Mouse (Mus musculus): ENCODE results near the gene Dtymk. TPM values are rescaled to one million over a fixed set of nuclear protein-coding genes. Genes with fewer than 3 reads are reported as not detected.

Dtymk gene
- polyA plus RNA-seq, 1 experiment from 2014 or later, result 146 TPM

- Histone ChIP-seq H3K4me2 (peak overlapping the region; percentile 83), H3K4me1 (peaks cover 19% of the 10 kb centered on the region), H3K9ac (replicated peaks) (peak overlapping the region; percentile 76), H3K4me3 (replicated peaks) (peak overlapping the region; percentile 63), H3K27ac (replicated peaks) (peak overlapping the region; percentile 99), H3K27me3 (replicated peaks) (no peaks in the 10 kb centered on the region), H3K9me3 (replicated peaks) (no peaks in the 10 kb centered on the region), H3K36me3 (peaks cover 15% of the 10 kb centered on the region)
- under 1% methylated on average over 30 of the region's 30 CpGs for WGBS
- peak; percentile 95 for ATAC-seq (ENCODE audit: low FRiP score)
These were observed 23.5 kb upstream of the Dtymk start for GRCm38 (mm10) chr1:93825105-93825674.

DNA sequence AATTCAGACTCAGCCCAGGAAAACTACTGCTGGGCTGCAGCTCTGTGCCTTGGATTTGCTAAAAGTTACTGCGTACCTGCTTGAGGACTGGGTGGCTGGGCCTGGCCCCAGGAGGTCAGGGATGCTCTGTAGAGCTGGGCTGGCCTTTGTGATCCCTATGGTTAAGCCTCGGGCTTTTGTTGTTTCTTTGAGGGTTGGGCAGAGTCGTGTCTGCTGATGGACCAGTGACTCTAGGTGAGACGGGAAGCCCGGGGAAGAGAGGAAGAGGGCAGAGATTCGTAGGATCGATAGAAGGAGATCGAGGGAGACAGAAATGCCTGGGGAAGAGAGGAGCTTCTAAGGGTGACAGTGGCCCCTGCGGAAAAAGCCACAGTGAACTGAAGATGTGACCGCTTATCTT, 22.9 kb upstream of the Dtymk start, which contains the start of gene D2hgdh:
Gene D2hgdh, plus strand, starts transcription at position 301 of the 400 bp plus-strand sequence.
- Histone ChIP-seq H3K27me3 (replicated peaks) (no peaks in the 10 kb centered on the region), H3K4me2 (peak within 1 kb of the TSS; percentile 83), H3K27ac (replicated peaks) (peak within 1 kb of the TSS; percentile 99), H3K9ac (replicated peaks) (peak within 1 kb of the TSS; percentile 76), H3K36me3 (peaks cover 21% of the 10 kb centered on the region), H3K4me1 (peaks cover 19% of the 10 kb centered on the region), H3K4me3 (replicated peaks) (peak within 1 kb of the TSS; percentile 63), H3K9me3 (replicated peaks) (no peaks in the 10 kb centered on the region)
- 7% methylated on average over 10 of the region's 10 CpGs for WGBS
- ATAC-seq (ENCODE audit: low FRiP score), result peak; percentile 18

- H3K27ac ChIP-seq (replicated peaks), result peak overlapping the region; percentile 99; the same call in 1 of the 2 replicates
- H3K4me2 ChIP-seq, result peak overlapping the region; percentile 83
- H3K4me1 ChIP-seq, result peaks cover 19% of the 10 kb centered on the region
- H3K9me3 ChIP-seq (replicated peaks), result no peaks in the 10 kb centered on the region
- no peak for ATAC-seq (ENCODE audit: low FRiP score)
- H3K9ac ChIP-seq (replicated peaks), result no peak overlapping the region
- H3K27me3 ChIP-seq (replicated peaks), result no peaks in the 10 kb centered on the region
- H3K4me3 ChIP-seq (replicated peaks), result no peak overlapping the region
- 89% methylated on average over 3 of the region's 3 CpGs for WGBS
- peaks cover 28% of the 10 kb centered on the region for H3K36me3 ChIP-seq
These were observed 22.2 kb upstream of the Dtymk start for GRCm38 (mm10) chr1:93823796-93824495.

DNA sequence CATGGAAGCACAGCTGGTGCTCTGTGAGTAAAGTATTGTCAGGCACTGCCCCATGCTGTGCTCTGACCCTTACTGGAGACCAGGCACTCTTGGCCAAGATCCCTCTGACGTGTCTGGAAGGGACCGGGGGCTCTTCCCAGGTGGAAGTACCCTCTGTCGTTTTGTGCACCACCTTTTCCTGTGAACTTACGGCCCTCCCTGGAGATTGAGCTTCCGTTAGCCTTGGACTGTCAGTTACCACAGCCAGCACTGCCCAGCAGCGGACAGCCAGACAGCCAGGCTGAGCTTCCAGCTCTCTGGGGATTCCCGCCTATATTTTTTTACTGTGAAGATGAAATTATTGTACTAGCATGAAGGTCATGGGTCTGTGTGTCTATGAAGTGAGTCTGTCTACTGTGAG, 17.0 kb upstream of the Dtymk start:
- no peaks in the 10 kb centered on the region for H3K27me3 ChIP-seq (replicated peaks)
- no peak for ATAC-seq (ENCODE audit: low FRiP score)
- H3K4me1 ChIP-seq, result no peaks in the 10 kb centered on the region
- H3K9ac ChIP-seq (replicated peaks), result no peak overlapping the region
- H3K36me3 ChIP-seq, result peaks cover 78% of the 10 kb centered on the region
- H3K4me3 ChIP-seq (replicated peaks), result no peak overlapping the region
- no peak overlapping the region for H3K27ac ChIP-seq (replicated peaks)
- H3K4me2 ChIP-seq, result no peak overlapping the region
- no peaks in the 10 kb centered on the region for H3K9me3 ChIP-seq (replicated peaks)
- 83% methylated on average over 7 of the region's 7 CpGs for WGBS

DNA sequence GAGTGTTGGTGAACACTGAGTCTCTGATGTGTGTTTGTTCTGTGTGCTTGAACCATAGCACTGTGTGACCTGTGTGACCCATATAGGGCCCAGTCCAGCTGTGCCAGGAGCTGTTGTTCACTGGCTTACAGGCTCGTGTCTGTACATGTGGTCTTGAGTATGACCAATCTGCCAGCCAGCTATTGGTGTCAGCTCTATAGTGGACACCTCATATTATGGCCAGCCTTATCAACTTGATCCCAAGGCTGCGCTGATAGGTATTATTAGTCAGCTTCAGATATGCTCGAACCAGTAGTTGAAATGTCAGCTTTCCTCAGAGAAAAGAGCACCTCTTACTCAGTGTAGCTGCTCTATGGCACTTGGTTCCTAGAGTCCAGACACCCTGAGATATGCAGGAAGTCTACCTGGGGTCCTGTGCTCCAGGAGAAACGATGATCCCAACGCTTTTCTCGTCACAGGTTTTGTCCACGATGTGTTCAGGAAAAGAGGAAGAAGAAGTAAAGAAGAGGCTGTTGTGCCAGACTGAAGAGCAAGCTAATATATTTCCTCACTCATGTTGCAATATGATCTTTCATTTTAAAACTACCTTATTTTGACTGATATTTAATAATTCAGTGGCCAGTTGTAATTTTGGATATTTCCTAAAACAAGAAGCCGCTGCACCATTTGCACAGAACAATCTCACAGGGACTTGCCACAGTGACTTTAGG, 16.2 kb upstream of the Dtymk start:
- ATAC-seq (ENCODE audit: low FRiP score), result no peak
- Histone ChIP-seq H3K4me1 (no peaks in the 10 kb centered on the region), H3K36me3 (peaks cover 86% of the 10 kb centered on the region), H3K4me2 (no peak overlapping the region), H3K27me3 (replicated peaks) (no peaks in the 10 kb centered on the region), H3K27ac (replicated peaks) (no peak overlapping the region), H3K9ac (replicated peaks) (no peak overlapping the region), H3K4me3 (replicated peaks) (no peak overlapping the region), H3K9me3 (replicated peaks) (no peaks in the 10 kb centered on the region)
- WGBS, result 93% methylated on average over 8 of the region's 8 CpGs

GRCm38 (mm10) chr1:93811495-93812039, 9.8 kb upstream of the Dtymk start:
- H3K27me3 ChIP-seq (replicated peaks), result no peaks in the 10 kb centered on the region
- no peak overlapping the region for H3K4me3 ChIP-seq (replicated peaks)
- 96% methylated on average over 8 of the region's 8 CpGs for WGBS
- no peak overlapping the region for H3K27ac ChIP-seq (replicated peaks)
- no peaks in the 10 kb centered on the region for H3K9me3 ChIP-seq (replicated peaks)
- peaks cover 83% of the 10 kb centered on the region for H3K36me3 ChIP-seq
- no peak for ATAC-seq (ENCODE audit: low FRiP score)
- no peak overlapping the region for H3K9ac ChIP-seq (replicated peaks)
- no peaks in the 10 kb centered on the region for H3K4me1 ChIP-seq
- no peak overlapping the region for H3K4me2 ChIP-seq

GRCm38 (mm10) chr1:93810011-93810410, 8.3 kb upstream of the Dtymk start:
- H3K4me2 ChIP-seq, result no peak overlapping the region
- 95% methylated on average over 3 of the region's 3 CpGs for WGBS
- H3K36me3 ChIP-seq, result peaks cover 69% of the 10 kb centered on the region
- H3K4me1 ChIP-seq, result peaks cover 10% of the 10 kb centered on the region
- H3K27ac ChIP-seq (replicated peaks), result no peak overlapping the region
- no peaks in the 10 kb centered on the region for H3K27me3 ChIP-seq (replicated peaks)
- H3K9me3 ChIP-seq (replicated peaks), result no peaks in the 10 kb centered on the region
- no peak overlapping the region for H3K9ac ChIP-seq (replicated peaks)
- no peak for ATAC-seq (ENCODE audit: low FRiP score)
- no peak overlapping the region for H3K4me3 ChIP-seq (replicated peaks)

DNA sequence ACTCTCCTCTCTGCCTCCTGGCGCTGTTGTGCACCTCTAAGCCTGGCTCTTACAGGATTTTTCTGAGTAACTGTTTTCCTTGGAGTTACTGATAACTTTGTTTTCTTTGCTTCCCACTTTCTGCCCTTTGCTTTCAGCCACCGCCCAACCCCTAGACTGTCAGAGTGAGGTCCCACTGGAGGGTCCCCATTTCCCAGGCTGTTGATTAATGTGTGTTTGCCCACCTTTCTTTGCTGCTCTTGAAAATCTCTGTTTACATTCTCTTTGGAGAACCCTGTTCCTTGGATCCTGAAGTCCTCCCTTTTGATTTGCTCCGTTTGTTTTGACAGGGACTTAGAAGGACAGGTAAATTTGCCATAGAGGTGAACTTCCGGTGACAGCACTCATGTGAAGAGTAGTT, 7.1 kb upstream of the Dtymk start:
- Histone ChIP-seq H3K4me1 (peaks cover 18% of the 10 kb centered on the region), H3K9me3 (replicated peaks) (no peaks in the 10 kb centered on the region), H3K27ac (replicated peaks) (no peak overlapping the region), H3K4me2 (no peak overlapping the region), H3K27me3 (replicated peaks) (no peaks in the 10 kb centered on the region), H3K4me3 (replicated peaks) (no peak overlapping the region), H3K36me3 (peaks cover 58% of the 10 kb centered on the region), H3K9ac (replicated peaks) (no peak overlapping the region)
- WGBS, result 93% methylated on average over 4 of the region's 4 CpGs
- ATAC-seq (ENCODE audit: low FRiP score), result no peak

- peak overlapping the region; percentile 96; the same call in 1 of the 2 replicates for H3K4me2 ChIP-seq
These were observed 3.7 kb upstream of the Dtymk start for GRCm38 (mm10) chr1:93805221-93805951.

GRCm38 (mm10) chr1:93804818-93805217, 3.1 kb upstream of the Dtymk start:
- Histone ChIP-seq H3K9ac (replicated peaks) (peak overlapping the region; percentile 94; the same call in 1 of the 2 replicates), H3K27ac (replicated peaks) (peak overlapping the region; percentile 99), H3K27me3 (replicated peaks) (no peaks in the 10 kb centered on the region), H3K4me2 (peak overlapping the region; percentile 96), H3K4me3 (replicated peaks) (peak overlapping the region; percentile 91), H3K9me3 (replicated peaks) (no peaks in the 10 kb centered on the region), H3K36me3 (peaks cover 25% of the 10 kb centered on the region), H3K4me1 (peaks cover 42% of the 10 kb centered on the region)
- WGBS, result 68% methylated on average over 4 of the region's 4 CpGs
- ATAC-seq (ENCODE audit: low FRiP score), result no peak

More at GRCm38 (mm10) chr1:93805221-93805951, 3.7 kb upstream of the Dtymk start:
- WGBS, result 85% methylated on average over 5 of the region's 5 CpGs
- H3K27ac ChIP-seq (replicated peaks), result no peak overlapping the region
- peaks cover 28% of the 10 kb centered on the region for H3K36me3 ChIP-seq
- H3K4me1 ChIP-seq, result peaks cover 42% of the 10 kb centered on the region
- H3K9me3 ChIP-seq (replicated peaks), result no peaks in the 10 kb centered on the region
- H3K9ac ChIP-seq (replicated peaks), result no peak overlapping the region
- no peak for ATAC-seq (ENCODE audit: low FRiP score)
- H3K4me3 ChIP-seq (replicated peaks), result no peak overlapping the region
- H3K27me3 ChIP-seq (replicated peaks), result no peaks in the 10 kb centered on the region

Measured in neural tube, embryonic 15.5 days (tissue).